Mouse (Mus musculus) liver, adult 2 months (tissue): Measurements from ENCODE around the gene Ndufb4.

Source experiments
- CTCF ChIP-seq: fragments of 200-500 bp; IDR thresholded peaks from 2 replicates; pipeline ENCODE4 v1.5.1; 2011; ENCODE audit warnings: low read depth, low read length, control low read depth
- POLR2A ChIP-seq: fragments of 200-500 bp; IDR thresholded peaks from 2 replicates; pipeline ENCODE4 v1.6.1; 2011; ENCODE audit warnings: low read length, control low read depth; ENCODE audit not compliant: insufficient read depth; ENCODE audit errors: extremely low read depth

GRCm38 (mm10) chr16:37675326-37675725, 21.1 kb upstream of the Ndufb4 start:
- no peak for TF ChIP-seq POLR2A
- TF ChIP-seq CTCF: no peak
